Mouse (Mus musculus) myocyte (in vitro differentiated cells): ENCODE data around the gene Hoxa13. TPM values are rescaled to one million over a fixed set of nuclear protein-coding genes. Genes with fewer than 3 reads are reported as not detected.

ENCODE experiments used
- H3K27me3 ChIP-seq: one replicate; pipeline ENCODE4 v1.6.1; 2011; ENCODE audit not compliant: control insufficient read depth, insufficient read depth, insufficient read length
- H3K36me3 ChIP-seq: one replicate; pipeline ENCODE4 v1.6.1; 2011; ENCODE audit not compliant: control insufficient read depth, insufficient read depth
- H3K4me2 ChIP-seq: one replicate; pipeline ENCODE4 v1.6.1; 2011; ENCODE audit warnings: low read depth, control low read depth
- H3K4me3 ChIP-seq: one replicate; pipeline ENCODE4 v1.5.1; 2011; ENCODE audit warnings: mild to moderate bottlenecking, control low read depth, moderate library complexity
- H3K79me2 ChIP-seq: one replicate; pipeline ENCODE4 v1.6.1; 2011; ENCODE audit not compliant: control insufficient read depth, insufficient read depth
- H3ac ChIP-seq: one replicate; pipeline ENCODE4 v1.6.1; 2011; ENCODE audit not compliant: control insufficient read depth, insufficient read length
- CEBPB ChIP-seq: IDR thresholded peaks from 2 replicates; pipeline ENCODE4 v1.6.1; 2011; ENCODE audit warnings: mild to moderate bottlenecking, moderate library complexity; ENCODE audit not compliant: poor library complexity, insufficient read depth, severe bottlenecking
- E2F4 ChIP-seq: IDR thresholded peaks from one replicate; pipeline ENCODE4 v1.6.1; 2011; ENCODE audit warnings: mild to moderate bottlenecking, control low read depth, moderate library complexity; ENCODE audit not compliant: insufficient read depth
- MAX ChIP-seq: IDR thresholded peaks from one replicate; pipeline ENCODE4 v1.6.1; 2011; ENCODE audit warnings: low read depth, mild to moderate bottlenecking, control low read depth
- MYOD1 ChIP-seq, 3 experiments: IDR thresholded peaks; one replicate each; pipeline ENCODE4 v1.6.1; 2011; ENCODE audit warnings: control low read depth in 2 of 3, low read depth in 2 of 3, mild to moderate bottlenecking in 2 of 3, moderate library complexity in 1 of 3; ENCODE audit not compliant: insufficient read length in 2 of 3, control insufficient read depth in 1 of 3
- MYOG ChIP-seq, 3 experiments: IDR thresholded peaks; one replicate each; pipeline ENCODE4 v1.6.1; 2011; ENCODE audit warnings: control low read depth in 2 of 3, low read depth in 2 of 3, mild to moderate bottlenecking in 2 of 3; ENCODE audit not compliant: insufficient read length in 2 of 3, control insufficient read depth in 1 of 3, insufficient read depth in 1 of 3
- POLR2A ChIP-seq: IDR thresholded peaks from one replicate; pipeline ENCODE4 v1.6.1; 2011; ENCODE audit warnings: low read depth, mild to moderate bottlenecking, control low read depth, moderate library complexity; ENCODE audit not compliant: insufficient read length
- POLR2AphosphoS2 ChIP-seq: IDR thresholded peaks from one replicate; pipeline ENCODE4 v1.6.1; 2011; ENCODE audit warnings: low read depth, control low read depth; ENCODE audit not compliant: insufficient read length
- REST ChIP-seq: IDR thresholded peaks from one replicate; pipeline ENCODE4 v1.6.1; 2011; ENCODE audit warnings: mild to moderate bottlenecking, control low read depth, moderate library complexity; ENCODE audit not compliant: insufficient read depth, insufficient read length
- SRF ChIP-seq: IDR thresholded peaks from one replicate; pipeline ENCODE4 v1.6.1; 2011; ENCODE audit warnings: low read depth; ENCODE audit not compliant: control insufficient read depth, insufficient read length
- TCF12 ChIP-seq: IDR thresholded peaks from one replicate; pipeline ENCODE4 v1.6.1; 2011; ENCODE audit warnings: mild to moderate bottlenecking, control low read depth; ENCODE audit not compliant: poor library complexity, insufficient read depth, severe bottlenecking
- TCF3 ChIP-seq: IDR thresholded peaks from one replicate; pipeline ENCODE4 v1.6.1; 2011; ENCODE audit warnings: low read depth, control low read depth; ENCODE audit not compliant: insufficient read length
- USF1 ChIP-seq: IDR thresholded peaks from one replicate; pipeline ENCODE4 v1.6.1; 2011; ENCODE audit warnings: low read depth, mild to moderate bottlenecking, control low read depth, moderate library complexity
- polyA plus RNA-seq: library from polyadenylated mRNA; unstranded; fragments of >200 nt; fragmentation: generic; extraction: Trizol; gene quantifications from one replicate; pipeline ENCODE4 v1.2.1, GENCODE M21; 2012; ENCODE audit warnings: missing spikeins

Hoxa13 gene
- polyA plus RNA-seq, 1 experiment = 0.72 TPM

DNA sequence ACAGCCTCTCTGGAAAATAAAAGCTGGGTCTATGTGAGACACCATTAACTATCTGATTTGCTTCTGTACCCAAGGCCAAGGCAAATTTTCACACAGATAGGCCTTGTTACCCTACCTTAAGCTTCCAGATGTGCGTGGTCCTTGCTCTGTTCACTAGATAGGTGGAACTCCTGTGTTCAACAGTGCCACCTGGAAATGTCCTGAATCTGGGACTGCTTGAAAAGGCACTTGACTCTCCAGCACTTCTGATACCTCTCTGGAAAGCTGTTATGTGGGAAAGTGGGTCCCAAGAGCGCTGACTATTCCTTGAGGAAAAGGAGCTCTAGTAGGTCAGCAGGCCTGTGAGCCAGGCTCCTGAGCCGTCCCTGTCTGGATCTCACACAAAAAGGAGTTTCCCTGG, 23.9 kb downstream of the Hoxa13 start:
- H3K4me2 ChIP-seq = peak overlapping the region; percentile 79
- no peaks in the 10 kb centered on the region for H3K36me3 ChIP-seq
- TF ChIP-seq TCF3 (no peak), POLR2AphosphoS2 (no peak), POLR2A (no peak), MYOG (IDR thresholded peaks at IDR 0.05; ENCODE audit: control insufficient read depth in 1 of 3, insufficient read depth in 1 of 3, insufficient read length in 2 of 3, low read depth in 2 of 3) (no peak)
- peaks cover 78% of the 10 kb centered on the region for H3K79me2 ChIP-seq
- peak overlapping the region; percentile 86 for H3K4me3 ChIP-seq
- no peak overlapping the region for H3ac ChIP-seq
- H3K27me3 ChIP-seq = no peaks in the 10 kb centered on the region

DNA sequence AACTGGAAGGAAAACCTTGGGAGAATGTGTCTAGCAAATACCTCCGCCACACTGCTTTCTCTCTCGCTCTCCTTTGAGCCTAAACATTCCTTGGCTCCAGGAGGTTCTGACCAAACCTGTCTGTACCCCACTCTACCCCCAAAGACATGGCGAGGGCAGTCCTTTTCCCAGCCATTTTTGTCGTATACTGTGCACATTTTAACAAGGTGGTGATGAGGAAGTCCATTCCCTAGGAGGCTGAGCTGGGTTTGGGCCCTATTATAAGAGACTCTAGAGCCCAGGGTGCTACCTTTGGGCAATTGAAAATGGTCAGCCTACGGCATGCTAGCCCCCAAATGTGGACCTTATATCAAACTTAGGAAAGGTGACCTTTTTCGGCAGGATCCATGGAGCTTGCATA, 24.8 kb downstream of the Hoxa13 start:
- H3K27me3 ChIP-seq = no peaks in the 10 kb centered on the region
- H3K4me2 ChIP-seq = peak overlapping the region; percentile 79
- peaks cover 87% of the 10 kb centered on the region for H3K79me2 ChIP-seq
- H3ac ChIP-seq = no peak overlapping the region
- H3K36me3 ChIP-seq = no peaks in the 10 kb centered on the region
- no peak for TF ChIP-seq TCF12
- no peak for TF ChIP-seq MAX
- TF ChIP-seq POLR2A = no peak
- TF ChIP-seq MYOD1 (IDR thresholded peaks at IDR 0.05; ENCODE audit: control insufficient read depth in 1 of 3, insufficient read length in 2 of 3, low read depth in 2 of 3) = no peak
- no peak for TF ChIP-seq REST
- TF ChIP-seq MYOG (IDR thresholded peaks at IDR 0.05; ENCODE audit: control insufficient read depth in 1 of 3, insufficient read depth in 1 of 3, insufficient read length in 2 of 3, low read depth in 2 of 3) = no peak
- no peak for TF ChIP-seq USF1
- no peak for TF ChIP-seq POLR2AphosphoS2
- no peak for TF ChIP-seq CEBPB
- TF ChIP-seq TCF3 = no peak
- TF ChIP-seq E2F4 = no peak
- no peak for TF ChIP-seq SRF
- no peak overlapping the region for H3K4me3 ChIP-seq

DNA sequence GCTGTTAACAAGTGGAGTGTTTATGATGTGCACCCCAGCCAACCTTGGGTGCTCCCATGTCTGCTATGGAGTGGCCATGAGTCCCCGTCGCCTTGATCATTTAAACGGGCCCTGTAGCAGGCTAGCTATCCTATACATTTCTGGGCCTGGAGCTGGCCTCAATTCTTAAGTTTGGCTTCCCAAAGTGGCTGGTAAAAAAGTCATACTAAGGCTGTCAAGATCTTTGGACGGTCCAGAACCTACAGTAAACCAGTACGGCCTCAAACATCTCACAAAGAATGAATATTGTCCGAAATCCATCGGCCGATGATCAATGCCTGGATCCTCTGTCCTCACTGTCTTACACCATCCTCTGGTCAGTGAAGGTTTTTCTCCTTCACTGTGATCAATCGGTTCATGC, 25.4 kb downstream of the Hoxa13 start:
- peak overlapping the region; percentile 89 for H3K4me3 ChIP-seq
- no peaks in the 10 kb centered on the region for H3K27me3 ChIP-seq
- no peak for TF ChIP-seq CEBPB
- TF ChIP-seq MYOG (IDR thresholded peaks at IDR 0.05; ENCODE audit: control insufficient read depth in 1 of 3, insufficient read depth in 1 of 3, insufficient read length in 2 of 3, low read depth in 2 of 3) = no peak
- no peak for TF ChIP-seq SRF
- TF ChIP-seq POLR2AphosphoS2 = no peak
- no peak for TF ChIP-seq USF1
- TF ChIP-seq TCF3 = no peak
- TF ChIP-seq E2F4 = no peak
- no peak for TF ChIP-seq MAX
- no peak for TF ChIP-seq REST
- TF ChIP-seq TCF12 = no peak
- TF ChIP-seq MYOD1 (IDR thresholded peaks at IDR 0.05; ENCODE audit: control insufficient read depth in 1 of 3, insufficient read length in 2 of 3, low read depth in 2 of 3) = no peak
- TF ChIP-seq POLR2A = no peak
- peaks cover 91% of the 10 kb centered on the region for H3K79me2 ChIP-seq
- H3K4me2 ChIP-seq = peak overlapping the region; percentile 99
- no peaks in the 10 kb centered on the region for H3K36me3 ChIP-seq
- no peak overlapping the region for H3ac ChIP-seq

DNA sequence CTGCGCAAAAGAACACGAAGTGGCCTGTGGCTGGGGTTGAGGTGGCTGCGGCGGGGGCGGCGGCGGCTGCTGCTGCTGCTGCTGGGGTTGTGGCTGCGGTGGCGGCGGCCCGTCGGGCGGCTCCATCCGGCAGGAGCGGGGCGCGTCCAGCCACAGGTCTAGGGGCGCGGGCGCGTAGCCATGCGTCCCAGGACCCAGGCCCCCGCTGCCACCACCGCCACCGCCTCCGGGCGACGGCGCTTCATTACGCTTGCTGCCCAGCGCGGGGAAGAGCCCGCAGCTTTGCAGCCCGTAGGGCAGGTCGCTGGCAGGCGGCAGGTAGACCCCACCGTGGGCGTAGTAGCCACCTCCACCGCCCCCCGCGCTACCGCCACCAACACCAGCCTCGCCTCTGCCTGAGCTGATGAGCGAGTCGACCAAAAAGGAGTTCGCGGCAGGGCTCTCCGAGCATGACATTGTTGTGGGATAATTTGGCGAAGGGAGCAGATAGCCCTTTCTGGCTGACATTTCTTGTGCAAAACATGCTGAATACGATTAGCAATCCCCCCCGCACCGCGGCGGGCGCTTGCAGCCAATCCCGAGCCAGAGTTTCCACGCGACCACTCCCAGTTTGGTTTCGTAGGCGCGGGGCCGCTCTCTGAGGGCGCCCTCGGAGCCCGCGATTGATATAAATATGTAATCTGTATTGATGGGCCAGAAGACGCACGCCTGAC, 26.1 kb downstream of the Hoxa13 start:
- peaks cover 91% of the 10 kb centered on the region for H3K79me2 ChIP-seq
- H3K27me3 ChIP-seq = no peaks in the 10 kb centered on the region
- H3K36me3 ChIP-seq = no peaks in the 10 kb centered on the region
- peak overlapping the region; percentile 73 for H3ac ChIP-seq
- H3K4me2 ChIP-seq = peak overlapping the region; percentile 99
- peak overlapping the region; percentile 89 for H3K4me3 ChIP-seq
- peak; percentile 40 for TF ChIP-seq POLR2AphosphoS2
- TF ChIP-seq TCF3 = no peak

DNA sequence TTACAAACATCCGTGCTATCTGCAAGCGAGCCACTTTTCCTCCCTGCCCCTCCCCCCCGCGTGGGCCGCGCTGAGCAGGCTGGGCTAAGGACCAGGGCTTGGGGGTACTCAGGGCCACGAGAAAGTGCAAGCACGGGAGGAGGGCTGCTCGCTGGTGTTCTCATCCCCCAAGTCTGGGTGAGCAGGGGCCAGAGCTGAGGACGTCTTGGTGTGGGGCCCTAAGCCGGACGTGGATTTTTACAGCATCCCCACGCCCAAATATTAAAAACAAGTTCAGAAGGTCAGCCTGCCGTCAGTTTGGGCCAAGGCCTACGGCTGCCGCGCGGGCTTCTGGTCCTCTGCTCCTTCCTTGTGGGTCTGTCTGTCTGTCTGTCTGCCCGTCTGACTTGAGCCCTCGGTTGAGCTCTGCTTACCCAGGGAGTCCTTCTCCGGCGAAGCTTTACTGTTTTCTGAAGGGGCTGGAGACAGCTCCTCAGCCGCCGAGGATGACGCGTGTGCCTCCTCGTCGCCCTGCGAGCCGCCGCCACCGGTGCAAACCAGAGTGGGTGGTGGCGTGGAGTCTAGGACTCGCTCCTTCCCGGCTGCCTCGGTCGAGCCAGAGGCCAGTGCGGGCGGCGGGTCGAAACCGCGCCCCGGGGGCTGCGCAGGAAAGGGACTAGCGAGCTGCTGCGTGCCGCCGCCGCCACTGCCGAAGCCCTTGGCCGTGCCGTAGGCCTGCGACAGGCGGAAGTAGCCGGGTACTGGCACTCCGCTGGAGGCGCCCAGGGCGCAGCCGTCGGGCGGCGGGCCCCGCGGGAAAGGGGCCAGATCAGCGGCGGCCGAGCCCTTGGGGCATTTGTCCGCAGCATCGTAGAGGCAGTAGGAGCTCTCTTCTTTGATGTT, 26.9 kb downstream of the Hoxa13 start:
- peak overlapping the region; percentile 89 for H3K4me3 ChIP-seq
- peaks cover 90% of the 10 kb centered on the region for H3K79me2 ChIP-seq
- peak overlapping the region; percentile 73 for H3ac ChIP-seq
- no peaks in the 10 kb centered on the region for H3K27me3 ChIP-seq
- no peaks in the 10 kb centered on the region for H3K36me3 ChIP-seq
- H3K4me2 ChIP-seq = peak overlapping the region; percentile 99
- TF ChIP-seq POLR2AphosphoS2 (peak; percentile 57), POLR2A (peak; percentile 45), USF1 (no peak), MYOD1 (IDR thresholded peaks at IDR 0.05; ENCODE audit: control insufficient read depth in 1 of 3, insufficient read length in 2 of 3, low read depth in 2 of 3) (peak in 1 of 3 experiments; percentile 18), MAX (no peak)
